Mouse (Mus musculus): ENCODE measurements at regions not wholly inside any gene's neighbourhood (a gene's known extent, or its start where the extent isn't known, plus 50 kb on each side); places are given as distances from the start of the nearest gene placed in this dataset.

DNA sequence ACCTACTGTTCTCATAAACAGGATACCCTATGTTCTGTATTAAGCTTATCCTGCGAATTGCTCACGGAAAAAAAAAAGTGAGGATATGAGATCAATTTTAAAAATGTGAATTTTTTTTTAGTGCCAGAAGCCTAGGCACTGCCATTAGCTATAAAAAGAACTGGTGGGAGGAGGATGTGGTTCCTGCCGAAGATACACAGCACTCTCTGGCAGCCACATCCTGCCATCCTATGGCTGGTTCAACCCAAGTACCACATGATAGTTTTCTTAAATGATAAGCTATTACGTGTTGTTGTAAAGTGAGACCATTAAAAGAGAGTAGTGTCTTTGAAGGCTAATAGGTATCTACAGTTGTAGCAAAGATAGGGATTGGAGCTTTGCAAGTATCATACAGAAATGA, 58.2 kb upstream of the Ppp3ca start:
- intact Hi-C loops (cut with DNase I), result no loop called here
- DNase-seq, result no peak

DNA sequence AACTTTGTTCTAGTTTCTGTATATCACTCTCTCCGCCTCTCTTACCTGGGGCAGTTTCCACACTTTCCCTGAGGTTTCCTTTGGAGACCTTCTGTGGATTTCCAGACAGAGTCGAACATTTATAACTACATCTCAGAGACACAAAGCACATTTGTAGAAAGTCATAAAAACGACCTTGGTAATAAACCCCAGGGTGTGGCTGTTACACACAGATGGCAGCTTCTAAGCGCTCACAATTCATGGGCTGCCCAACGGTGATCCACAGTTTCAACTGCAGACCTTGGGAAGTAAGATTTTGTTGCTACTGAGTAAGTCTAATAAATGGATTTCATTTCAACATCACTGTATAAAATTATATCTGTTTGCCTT, 59.4 kb upstream of the Ppp3ca start:
- intact Hi-C loops (cut with DNase I), result no loop called here

DNA sequence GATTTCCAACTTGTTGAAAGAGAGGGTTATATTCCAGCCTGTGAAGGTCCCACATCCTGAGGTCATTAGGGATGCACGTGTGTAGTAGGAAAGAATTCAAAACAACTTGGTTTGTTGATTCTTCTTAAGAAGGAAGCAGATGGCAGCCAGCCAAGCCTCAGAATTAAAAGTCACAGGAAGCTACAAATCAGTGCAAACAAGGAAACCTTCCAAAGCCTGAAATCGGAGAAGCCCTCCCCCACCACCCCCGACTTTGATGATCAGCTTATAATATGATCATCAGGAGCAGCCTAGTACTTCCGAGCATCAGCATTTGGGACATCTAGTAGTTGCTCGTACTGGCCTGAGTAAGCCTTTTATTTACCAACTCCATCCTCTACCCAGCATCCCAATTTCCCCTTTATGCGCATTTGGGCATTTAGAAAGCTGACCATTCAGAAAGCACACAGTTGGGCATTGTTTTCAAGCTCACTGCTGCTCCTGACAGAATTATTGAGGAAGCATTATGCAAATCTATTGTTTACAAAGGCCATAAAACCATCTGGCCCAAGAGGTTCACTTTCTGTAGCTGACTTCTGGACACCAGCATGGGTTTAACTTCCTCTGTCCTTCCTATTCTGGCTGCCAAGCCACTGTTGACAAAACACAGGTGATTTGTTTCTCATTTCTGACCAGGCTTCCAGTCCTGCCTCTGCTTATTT, 59.9 kb upstream of the Ppp3ca start:
- intact Hi-C loops (cut with DNase I), result no loop called here
- peak; percentile 13 to 16 for DNase-seq

More for the DNA sequence above, 59.4 kb upstream of the Ppp3ca start:
- no peak for DNase-seq

DNA sequence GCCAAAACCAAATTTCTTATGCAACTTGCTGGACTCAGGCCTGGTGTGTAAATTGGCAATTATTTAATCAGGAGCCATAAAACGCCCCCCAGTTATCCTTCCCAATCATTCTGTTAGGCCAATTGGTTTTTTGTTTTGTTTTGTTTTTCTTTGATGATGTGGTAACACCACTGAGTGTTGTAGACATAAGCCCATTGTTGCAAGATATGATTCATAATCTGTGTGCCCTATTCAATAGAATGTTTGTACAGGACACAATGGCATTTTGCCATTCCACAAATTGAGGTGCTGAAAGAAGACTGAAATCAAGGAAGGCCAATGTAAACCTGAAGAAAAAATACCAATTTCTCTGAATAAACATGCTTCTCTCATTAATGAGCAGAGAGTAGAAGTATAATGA, 68.2 kb upstream of the Ppp3ca start:
- intact Hi-C loops (cut with DNase I), result no loop called here
- no peak for DNase-seq

DNA sequence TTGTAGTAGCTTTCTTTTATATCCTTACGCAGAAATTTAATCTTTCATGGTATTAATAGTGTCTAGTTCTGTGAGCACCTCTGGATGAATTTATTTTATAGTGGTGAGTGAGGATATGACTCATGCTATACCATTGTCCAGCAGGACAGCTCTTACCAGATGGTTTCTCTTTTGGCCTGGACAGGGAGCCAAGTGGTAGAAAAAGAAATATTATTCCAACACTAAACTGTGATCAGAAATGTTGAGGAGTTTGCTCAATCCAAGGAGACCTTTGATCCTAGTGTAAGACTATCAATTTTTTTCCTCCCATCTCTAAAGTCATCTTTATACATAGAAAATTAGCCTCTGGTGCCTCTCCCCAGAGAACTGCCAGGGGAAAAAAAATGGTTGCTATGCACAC, 86.0 kb upstream of the Ppp3ca start:
- intact Hi-C loops (cut with DNase I), result no loop called here

DNA sequence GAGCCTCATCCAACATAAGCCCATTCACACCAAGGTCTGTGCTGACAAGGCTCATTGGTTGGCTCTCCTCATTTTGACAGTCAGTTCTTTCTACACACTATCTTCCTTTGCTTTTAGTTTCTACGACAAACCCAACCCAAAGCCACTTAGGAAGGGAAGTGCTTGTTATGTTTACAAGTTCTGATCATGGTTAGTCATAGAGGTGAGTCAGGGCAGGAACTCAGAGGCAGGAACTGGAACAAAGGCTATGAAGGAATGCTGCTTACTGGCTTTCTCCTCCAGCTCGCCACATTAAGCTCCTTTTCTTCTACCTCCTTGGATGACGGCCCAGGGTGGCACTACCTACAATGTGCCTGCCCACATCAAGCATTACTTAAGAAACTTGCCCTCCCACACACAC, 91.9 kb upstream of the Ppp3ca start:
- no peak for DNase-seq
- intact Hi-C loops (cut with DNase I), result no loop called here

More for the DNA sequence above, 86.0 kb upstream of the Ppp3ca start:
- no peak for DNase-seq

DNA sequence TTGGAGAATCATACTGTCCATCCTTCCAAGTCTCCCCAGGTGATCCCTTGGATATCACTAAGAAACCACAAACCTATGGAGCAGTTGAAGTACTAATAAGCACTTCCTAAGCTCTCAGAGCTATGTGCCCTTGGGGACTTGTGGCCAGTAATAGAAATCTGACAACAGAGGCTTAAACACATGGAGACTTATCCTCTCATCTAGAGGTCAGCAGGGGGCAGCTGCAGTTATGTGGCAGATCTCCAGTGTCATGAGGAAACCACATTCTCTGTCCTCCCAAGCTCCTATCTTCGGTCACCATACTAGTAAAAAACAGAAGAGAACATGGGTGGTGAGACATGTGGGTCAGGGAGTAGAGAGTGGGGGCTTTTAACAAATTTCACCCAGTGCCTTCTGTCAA, 99.4 kb upstream of the Ppp3ca start:
- DNase-seq, result no peak
- intact Hi-C loops (cut with DNase I), result no loop called here

DNA sequence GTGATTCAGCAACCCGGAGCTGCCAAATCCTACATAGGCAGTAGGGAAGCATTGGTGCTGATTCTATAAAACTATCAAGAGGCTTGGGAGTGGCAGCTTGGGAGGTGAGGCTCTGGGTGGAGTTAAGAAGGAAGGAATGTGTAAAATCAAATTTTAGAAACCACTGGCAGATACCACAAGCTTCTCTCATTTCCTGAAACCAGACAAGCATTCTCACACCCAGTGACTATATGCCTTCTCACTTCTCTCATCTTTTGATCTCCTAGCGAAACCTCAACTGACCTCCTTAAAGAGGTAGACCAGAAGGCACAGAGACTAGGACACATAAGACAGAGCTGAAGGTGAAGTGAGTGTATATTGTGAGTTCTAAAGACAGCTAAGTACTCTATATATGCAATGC, 113.4 kb upstream of the Ppp3ca start:
- no peak for DNase-seq
- intact Hi-C loops (cut with DNase I), result no loop called here

DNA sequence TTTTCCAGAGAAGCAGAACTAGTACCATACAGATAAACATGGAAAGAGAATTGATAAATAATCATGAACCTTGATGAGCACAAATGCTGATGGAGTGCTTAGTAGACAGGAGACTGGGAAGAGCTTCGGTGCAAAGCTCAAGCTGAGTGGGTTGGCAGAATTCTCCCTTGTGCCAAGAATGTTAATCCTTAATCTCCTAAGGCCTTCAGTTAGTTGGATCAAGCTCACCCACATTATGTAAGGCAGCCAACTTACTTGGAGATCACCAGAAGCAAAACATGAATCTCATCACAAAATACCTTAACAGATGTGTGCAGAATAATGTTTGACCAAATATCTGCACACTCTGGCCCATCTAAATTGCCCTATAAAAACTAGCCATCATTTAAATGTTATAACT, 120.5 kb upstream of the Ppp3ca start:
- DNase-seq, result no peak
- intact Hi-C loops (cut with DNase I), result no loop called here

DNA sequence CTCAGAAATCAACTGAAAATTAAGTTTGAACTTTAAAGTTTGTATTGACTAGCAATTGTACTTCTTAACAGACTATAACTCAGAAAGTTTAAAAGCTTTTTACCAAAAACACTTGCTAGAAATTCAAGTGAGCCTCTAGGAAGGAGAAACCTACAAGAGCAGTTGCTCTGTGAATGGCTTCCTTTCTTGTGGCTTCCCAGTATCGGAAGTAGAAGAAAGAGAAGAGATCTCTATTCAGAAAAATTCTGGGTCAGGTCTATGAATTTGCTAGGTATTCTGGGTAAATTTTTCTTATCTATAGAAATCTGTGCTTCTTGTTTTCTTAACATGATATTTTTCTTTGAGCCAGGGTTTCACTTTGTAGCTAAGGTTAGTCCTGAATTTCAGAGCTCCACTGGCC, 138.3 kb upstream of the Ppp3ca start:
- intact Hi-C loops (cut with DNase I), result no loop called here

DNA sequence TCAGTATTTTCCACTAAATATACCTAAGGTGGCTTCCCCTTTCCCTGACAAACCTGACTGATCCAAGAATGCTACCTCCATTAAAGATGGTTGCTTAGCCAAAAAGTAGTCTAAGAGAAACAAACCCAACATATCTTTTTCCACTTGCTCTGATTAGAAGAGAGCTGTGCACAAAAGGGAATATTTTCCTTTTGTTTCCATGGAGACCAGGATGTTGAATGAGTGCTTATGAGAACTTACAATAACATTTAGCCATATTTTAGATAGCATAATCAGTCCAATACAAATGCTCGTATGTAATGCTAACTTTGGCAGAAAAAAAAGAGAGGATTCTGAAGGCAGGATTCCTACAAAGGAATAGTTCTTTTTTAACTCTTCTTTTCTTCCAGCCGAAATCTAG, 161.3 kb upstream of the Ppp3ca start:
- DNase-seq, result no peak
- intact Hi-C loops (cut with DNase I), result no loop called here

More for the DNA sequence above, 138.3 kb upstream of the Ppp3ca start:
- DNase-seq, result no peak

DNA sequence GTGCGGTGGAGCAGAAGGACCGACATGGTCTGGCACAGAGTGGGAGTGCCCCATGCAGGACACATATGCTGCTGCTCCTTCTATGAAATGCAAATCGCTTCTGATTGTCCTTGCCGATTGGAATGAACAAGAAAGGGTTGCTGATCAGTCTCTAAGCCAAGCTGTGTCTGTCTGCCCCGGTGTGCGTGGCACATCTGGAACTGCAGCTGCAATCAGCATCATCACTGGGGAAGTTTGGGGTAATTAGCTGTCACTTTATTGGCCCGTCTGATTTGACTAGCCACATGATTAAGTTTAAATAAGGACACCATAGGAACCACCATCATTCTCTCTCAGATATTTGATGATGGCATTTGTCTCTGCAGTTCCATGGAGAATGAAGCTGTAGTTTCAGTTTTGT, 162.9 kb upstream of the Ppp3ca start:
- intact Hi-C loops (cut with DNase I), result no loop called here
- DNase-seq, result no peak

DNA sequence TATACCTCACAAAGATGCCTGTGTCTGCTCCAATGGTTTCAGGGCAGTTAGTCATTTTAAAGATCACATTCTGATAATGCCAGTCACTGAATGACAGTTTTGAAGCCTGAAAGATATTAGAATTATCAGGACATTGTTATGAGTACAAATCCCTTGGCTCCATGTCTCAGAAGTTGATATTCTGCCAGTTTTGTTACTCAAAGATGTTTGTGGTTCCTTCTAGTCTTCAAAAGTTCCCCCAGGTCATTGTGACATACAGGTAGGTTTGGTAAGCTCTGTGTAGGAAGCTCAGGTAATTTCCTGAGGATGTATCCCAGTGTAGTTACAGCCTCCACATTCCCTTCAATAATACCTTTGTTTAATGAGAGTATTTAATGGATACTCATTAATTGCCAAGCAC, 169.0 kb upstream of the Bank1 start:
- intact Hi-C loops (cut with DNase I), result no loop called here
- no peak for DNase-seq

DNA sequence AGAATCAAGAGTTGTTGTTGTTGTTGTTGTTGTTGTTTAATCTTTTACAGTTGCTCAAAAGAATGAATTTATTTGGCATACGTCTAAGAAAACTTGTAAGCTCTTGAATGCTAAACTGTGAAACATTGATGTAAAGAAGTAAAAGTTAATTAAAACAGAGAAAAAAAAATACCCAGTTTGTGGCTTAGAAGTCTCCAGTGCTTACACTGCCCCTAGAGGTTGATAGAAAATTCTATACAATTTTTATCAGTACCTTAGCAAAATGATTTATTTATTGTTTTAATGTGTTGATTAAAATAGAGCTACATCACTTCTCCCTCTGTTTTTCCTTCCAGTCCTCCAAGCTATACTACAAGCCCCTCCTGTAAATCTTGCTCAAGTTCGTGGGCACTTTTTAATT, 165.8 kb upstream of the Bank1 start:
- intact Hi-C loops (cut with DNase I), result no loop called here
- DNase-seq, result no peak

DNA sequence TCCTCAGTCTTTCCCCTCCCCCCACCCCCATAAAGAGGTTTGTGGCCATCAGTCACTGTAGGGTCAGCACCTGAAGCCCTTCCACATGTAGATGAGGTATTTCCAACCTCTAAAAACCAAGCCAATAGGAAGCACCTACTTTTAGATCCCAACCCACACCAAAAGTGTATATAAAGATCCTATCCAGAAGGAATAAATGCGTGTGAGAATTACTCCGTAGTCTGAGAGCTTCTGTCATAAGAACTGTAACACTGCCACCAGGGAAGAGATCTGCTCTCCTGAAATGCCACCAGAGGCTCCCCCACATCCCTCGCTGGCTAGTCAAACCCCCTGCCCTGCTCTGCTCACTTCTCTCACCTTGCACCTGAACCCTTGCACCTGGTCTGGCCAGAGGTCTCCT, 145.8 kb upstream of the Bank1 start:
- intact Hi-C loops (cut with DNase I), result no loop called here
- no peak for DNase-seq

DNA sequence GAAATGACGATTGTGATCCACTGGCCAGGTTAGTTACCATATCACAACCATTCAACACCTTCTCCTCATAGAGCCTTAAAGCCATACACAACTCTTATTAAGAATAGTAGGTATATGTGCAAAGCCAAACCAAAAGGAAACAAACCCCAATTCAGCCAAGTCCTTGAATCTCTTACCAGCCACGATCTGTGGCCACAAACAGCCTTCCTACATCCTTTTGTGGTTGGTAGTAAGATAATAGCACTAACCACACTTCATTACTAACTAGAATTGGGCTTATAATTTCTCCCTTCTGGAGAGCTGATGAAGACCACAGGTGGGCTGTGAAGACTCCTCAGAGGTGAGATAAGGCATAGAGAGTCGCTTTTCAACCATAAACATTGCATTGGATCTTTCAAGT, 136.9 kb upstream of the Bank1 start:
- no peak for DNase-seq
- intact Hi-C loops (cut with DNase I), result no loop called here

DNA sequence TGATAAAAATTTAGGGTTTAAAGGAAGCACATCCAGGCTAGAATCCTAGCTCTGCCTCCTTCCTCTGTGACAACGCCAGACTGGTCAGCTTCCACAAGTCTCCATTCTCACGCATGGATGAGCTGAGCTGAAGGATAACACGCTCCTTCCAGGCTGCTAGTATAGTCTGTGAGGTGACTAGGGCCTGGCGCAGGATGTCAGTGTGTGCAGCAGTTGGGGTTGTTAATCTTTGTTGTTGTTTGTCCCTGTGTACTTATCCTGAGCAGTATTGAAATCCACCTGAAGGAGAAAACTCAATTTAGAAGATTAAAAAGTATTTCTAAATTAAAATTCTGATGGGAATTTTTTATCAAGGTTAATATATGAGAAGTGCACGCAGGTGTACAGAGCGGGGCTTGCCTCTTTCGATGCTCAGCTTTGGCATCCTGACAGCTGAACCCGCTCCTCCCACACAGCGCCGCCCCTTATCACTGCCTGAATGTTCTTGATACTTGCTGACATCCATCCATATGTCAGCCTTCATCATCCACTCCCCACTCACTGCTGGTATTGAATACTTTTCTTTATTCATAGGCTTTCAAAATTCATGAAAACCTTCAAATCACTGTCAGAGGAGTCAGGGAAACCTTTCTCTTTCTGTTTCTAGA, 130.7 kb upstream of the Bank1 start:
- intact Hi-C loops (cut with DNase I), result no loop called here
- no peak for DNase-seq

DNA sequence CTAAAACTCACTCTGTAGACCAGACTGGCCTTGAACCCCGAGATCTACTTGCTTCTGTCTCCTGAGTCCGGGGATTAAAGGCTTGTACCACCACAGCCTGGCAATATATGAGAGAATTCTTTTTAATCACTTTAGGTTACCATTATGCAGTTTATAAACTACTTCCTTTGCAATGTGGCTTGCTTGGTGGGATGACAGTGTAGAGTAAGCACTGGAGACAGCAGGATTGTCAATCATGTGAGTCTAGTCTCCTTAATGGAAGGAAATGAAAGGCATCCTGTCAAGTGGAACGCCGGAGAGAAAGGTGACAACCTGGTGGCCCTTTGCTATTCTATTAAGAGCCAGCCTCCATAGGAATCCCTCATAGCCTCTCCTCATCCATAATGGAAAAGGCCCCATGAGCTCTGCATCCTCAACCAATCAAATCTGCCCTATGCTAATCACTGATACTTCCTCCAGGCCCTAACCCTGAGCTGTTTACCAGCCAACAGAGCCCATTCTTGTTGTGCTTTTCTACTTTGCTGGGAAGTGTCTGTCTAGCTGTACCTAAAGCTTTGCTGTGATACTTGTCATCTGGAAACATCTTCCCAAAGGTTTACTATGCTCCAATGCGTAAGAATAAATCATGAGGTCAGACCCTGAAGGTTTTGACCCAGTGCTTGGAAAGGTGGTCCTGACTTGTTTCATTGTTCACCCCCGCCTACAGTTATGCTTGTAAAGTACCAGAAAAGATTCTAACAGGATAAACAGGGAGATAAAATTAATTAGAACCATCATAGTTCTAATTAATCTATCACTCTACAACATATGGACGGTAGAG, 130.0 kb upstream of the Bank1 start:
- no peak for DNase-seq
- intact Hi-C loops (cut with DNase I), result no loop called here

DNA sequence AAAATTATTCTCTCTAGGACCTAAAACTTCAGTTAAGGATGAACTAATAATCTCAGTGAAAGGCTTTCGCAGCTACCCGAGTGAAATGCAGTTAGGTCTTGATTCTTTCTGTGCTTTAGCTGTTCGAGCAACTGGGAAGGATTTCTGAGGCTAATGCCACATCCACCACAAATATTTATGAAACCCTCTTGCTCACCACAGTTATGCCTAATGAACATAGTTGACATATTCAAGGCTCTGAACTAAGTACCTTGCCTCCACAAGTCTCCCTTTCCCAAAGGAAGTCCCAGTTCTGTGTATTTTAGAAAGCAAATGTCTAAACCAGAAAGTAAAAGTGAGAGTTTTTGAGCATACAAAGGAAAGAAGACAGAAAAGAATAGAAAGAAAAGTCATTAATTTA, 129.1 kb upstream of the Bank1 start:
- intact Hi-C loops (cut with DNase I), result no loop called here
- no peak for DNase-seq

DNA sequence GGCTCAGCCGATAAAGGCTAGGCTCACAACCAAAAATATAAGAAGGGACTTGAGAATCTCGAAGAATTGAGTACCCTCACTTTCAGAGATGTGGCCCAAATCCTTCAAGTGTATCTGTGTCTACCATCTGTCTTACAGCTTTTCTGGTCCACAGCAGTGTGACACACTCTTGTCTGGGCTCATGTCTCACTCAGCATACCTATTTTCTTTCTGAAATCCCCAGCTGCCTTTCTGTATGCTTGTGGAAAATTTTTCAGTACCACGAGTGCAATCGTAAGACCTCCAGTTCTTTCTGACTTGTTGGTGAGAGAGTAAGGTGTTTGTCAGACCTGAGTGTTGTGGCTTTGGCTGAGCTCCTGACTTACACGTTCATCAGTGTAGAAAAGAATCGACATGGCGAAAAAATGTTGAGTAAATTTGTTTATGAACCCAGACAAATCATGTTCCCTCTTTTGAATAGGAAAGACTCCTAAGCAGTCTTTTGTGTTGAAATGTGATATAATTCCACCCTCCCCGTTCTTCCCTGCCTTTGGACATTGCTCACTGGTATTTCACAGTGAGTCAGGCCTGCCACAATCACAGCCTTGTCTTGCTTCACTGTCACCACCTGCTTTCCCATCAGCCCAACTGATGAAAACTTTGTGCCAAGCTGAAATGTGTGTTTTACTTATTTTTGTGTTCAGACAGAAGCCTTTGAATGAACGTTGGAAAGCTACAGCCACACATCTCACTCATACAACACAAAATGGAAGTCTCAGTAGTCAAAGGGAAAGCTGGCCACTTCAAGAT, 125.3 kb upstream of the Bank1 start:
- intact Hi-C loops (cut with DNase I), result no loop called here
- DNase-seq, result no peak

DNA sequence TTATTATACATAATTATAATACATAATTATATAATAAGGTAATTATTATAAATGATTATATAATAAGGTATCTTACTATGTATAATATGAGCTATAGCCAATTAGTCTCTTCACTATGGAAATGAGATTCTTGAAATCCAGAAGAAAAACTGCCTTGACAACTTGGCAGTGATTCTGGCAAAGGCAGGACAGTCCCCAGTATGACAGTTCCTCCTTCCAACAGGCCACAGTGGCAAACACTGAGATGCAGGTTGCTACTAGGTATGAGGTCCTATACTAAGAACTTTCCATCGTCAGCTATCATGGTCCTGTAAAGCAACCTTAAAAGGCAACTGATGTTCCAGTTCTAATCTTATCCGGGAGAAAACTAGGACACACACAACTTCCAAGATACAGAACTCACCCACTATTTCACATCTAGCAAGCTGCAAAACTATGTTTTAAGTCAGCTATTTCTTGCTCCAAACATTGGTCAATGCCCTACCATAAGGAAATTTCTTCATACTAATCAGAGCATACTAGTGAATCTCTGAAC, 124.6 kb upstream of the Bank1 start:
- no peak for DNase-seq
- intact Hi-C loops (cut with DNase I), result no loop called here

Data from gastrocnemius, postnatal 36 days (tissue).